Mouse (Mus musculus) G1E-ER4 (cell line): ENCODE data around the gene Taf8. TPM values are rescaled to one million over a fixed set of nuclear protein-coding genes. Genes with fewer than 3 reads are reported as not detected.

Source experiments
- GATA1 ChIP-seq: IDR thresholded peaks from one replicate; pipeline ENCODE4 v1.8.0; 2012; ENCODE audit warnings: low read length, inconsistent platforms
- polyA plus RNA-seq: library from polyadenylated mRNA; stranded (reverse); fragments of >175 nt; gene quantifications from 2 replicates; pipeline ENCODE4 v1.2.3, GENCODE M21; 2012

Taf8 gene
- polyA plus RNA-seq, 1 experiment = 23.1 TPM

GRCm38 (mm10) chr17:47458936-47459335 is 43.2 kb downstream of the Taf8 start:
- no peak for TF ChIP-seq GATA1

GRCm38 (mm10) chr17:47458310-47458709 is 43.8 kb downstream of the Taf8 start:
- no peak for TF ChIP-seq GATA1

- TF ChIP-seq GATA1 = no peak
These were observed 47.4 kb downstream of the Taf8 start for GRCm38 (mm10) chr17:47454675-47455074.

- no peak for TF ChIP-seq GATA1
These were observed 49.2 kb downstream of the Taf8 start for GRCm38 (mm10) chr17:47452886-47453285.

GRCm38 (mm10) chr17:47450880-47451565 is 51.1 kb downstream of the Taf8 start:
- TF ChIP-seq GATA1 = no peak

GRCm38 (mm10) chr17:47450239-47450638 is 51.9 kb downstream of the Taf8 start:
- TF ChIP-seq GATA1 = no peak

GRCm38 (mm10) chr17:47449432-47449831 is 52.7 kb downstream of the Taf8 start:
- no peak for TF ChIP-seq GATA1

GRCm38 (mm10) chr17:47448523-47449372 is 53.3 kb downstream of the Taf8 start:
- no peak for TF ChIP-seq GATA1

GRCm38 (mm10) chr17:47446561-47446960 is 55.5 kb downstream of the Taf8 start:
- no peak for TF ChIP-seq GATA1

GRCm38 (mm10) chr17:47446025-47446424 is 56.1 kb downstream of the Taf8 start:
- TF ChIP-seq GATA1 = no peak

GRCm38 (mm10) chr17:47445518-47445917 is 56.6 kb downstream of the Taf8 start:
- TF ChIP-seq GATA1 = no peak

GRCm38 (mm10) chr17:47444113-47444512 is 58.0 kb downstream of the Taf8 start:
- TF ChIP-seq GATA1 = no peak

GRCm38 (mm10) chr17:47442271-47442670 is 59.8 kb downstream of the Taf8 start:
- no peak for TF ChIP-seq GATA1

GRCm38 (mm10) chr17:47441296-47442051 is 60.6 kb downstream of the Taf8 start:
- no peak for TF ChIP-seq GATA1

GRCm38 (mm10) chr17:47440359-47440890 is 61.7 kb downstream of the Taf8 start:
- no peak for TF ChIP-seq GATA1
